Mouse (Mus musculus): ENCODE measurements around the gene Mgat3. TPM values are rescaled to one million over a fixed set of nuclear protein-coding genes. Genes with fewer than 3 reads are reported as not detected.

The Mgat3 gene
- total and polyA plus RNA-seq, 3 experiments = not detected

GRCm38 (mm10) chr15:80223751-80224150 lies 50.2 kb downstream of the Mgat3 start:
- Histone ChIP-seq H3K36me3 (ENCODE audit: control insufficient read depth in 1 of 2, insufficient read depth in 2 of 2, low read length in 2 of 2) (no peaks in the 10 kb centered on the region), H3K27ac (ENCODE audit: control insufficient read depth, low read depth, low read length) (no peak overlapping the region), H3K4me1 (ENCODE audit: control insufficient read depth in 1 of 2, insufficient read depth in 2 of 2, low read length in 2 of 2) (peaks cover 0 to 12% of the 10 kb centered on the region in 2 experiments; a peak in 2 of 4 replicates), H3K9ac (ENCODE audit: control insufficient read depth, low read depth, low read length, poor library complexity, severe bottlenecking) (no peak overlapping the region), H3K27me3 (ENCODE audit: control insufficient read depth in 1 of 2, insufficient read depth in 2 of 2, low read length in 2 of 2) (peaks cover 0 to 1% of the 10 kb centered on the region in 2 experiments; a peak in 2 of 4 replicates), H3K9me3 (replicated peaks; ENCODE audit: insufficient read depth, low read length) (no peaks in the 10 kb centered on the region), H3K79me2 (ENCODE audit: control insufficient read depth, insufficient read depth, low read length, poor library complexity) (no peaks in the 10 kb centered on the region), H3K4me3 (ENCODE audit: control insufficient read depth in 1 of 2, insufficient read depth in 1 of 2, low read depth in 2 of 2, low read length in 2 of 2) (no peak overlapping the region)
- TF ChIP-seq MEF2A (IDR thresholded peaks at IDR 0.05; ENCODE audit: extremely low read depth, insufficient replicate concordance, low read depth, low read length, poor library complexity, severe bottlenecking) (no peak), ZNF384 (IDR thresholded peaks at IDR 0.05; ENCODE audit: low read depth, low read length) (no peak), NELFE (IDR thresholded peaks at IDR 0.05; ENCODE audit: low read depth, low read length) (no peak), POLR2A (IDR thresholded peaks at IDR 0.05; ENCODE audit: control insufficient read depth in 1 of 2, insufficient read depth in 1 of 2, low read depth in 1 of 2, low read length in 2 of 2, poor library complexity in 1 of 2) (no peak), RAD21 (IDR thresholded peaks at IDR 0.05; ENCODE audit: low read depth, low read length) (no peak), TBP (IDR thresholded peaks at IDR 0.05; ENCODE audit: low read depth, low read length) (no peak), KAT2A (conservative IDR thresholded peaks at IDR 0.05; ENCODE audit: low read depth, low read length) (no peak), ELF1 (IDR thresholded peaks at IDR 0.05; ENCODE audit: low read depth, low read length) (no peak), E2F4 (IDR thresholded peaks at IDR 0.05; ENCODE audit: borderline replicate concordance, low read depth, low read length) (no peak), POLR2AphosphoS5 (IDR thresholded peaks at IDR 0.05; ENCODE audit: borderline replicate concordance, low read depth, low read length) (no peak)
- no peak for DNase-seq (ENCODE audit: low read depth, low spot score)

GRCm38 (mm10) chr15:80225208-80225607 lies 51.7 kb downstream of the Mgat3 start:
- H3K36me3 ChIP-seq (ENCODE audit: control insufficient read depth in 1 of 2, insufficient read depth in 2 of 2, low read length in 2 of 2) = no peaks in the 10 kb centered on the region
- peak; percentile 83 for DNase-seq (ENCODE audit: low read depth, low spot score)
- TF ChIP-seq RAD21 (IDR thresholded peaks at IDR 0.05; ENCODE audit: low read depth, low read length) (peak; percentile 73), KAT2A (conservative IDR thresholded peaks at IDR 0.05; ENCODE audit: low read depth, low read length) (no peak), ZNF384 (IDR thresholded peaks at IDR 0.05; ENCODE audit: low read depth, low read length) (no peak), POLR2A (IDR thresholded peaks at IDR 0.05; ENCODE audit: control insufficient read depth in 1 of 2, insufficient read depth in 1 of 2, low read depth in 1 of 2, low read length in 2 of 2, poor library complexity in 1 of 2) (no peak), POLR2AphosphoS5 (IDR thresholded peaks at IDR 0.05; ENCODE audit: borderline replicate concordance, low read depth, low read length) (no peak), MEF2A (IDR thresholded peaks at IDR 0.05; ENCODE audit: extremely low read depth, insufficient replicate concordance, low read depth, low read length, poor library complexity, severe bottlenecking) (no peak), ZMIZ1 (IDR thresholded peaks at IDR 0.05; ENCODE audit: low read depth, low read length) (no peak), SIN3A (IDR thresholded peaks at IDR 0.05; ENCODE audit: low read length) (no peak), TBP (IDR thresholded peaks at IDR 0.05; ENCODE audit: low read depth, low read length) (no peak), JUND (IDR thresholded peaks at IDR 0.05; ENCODE audit: low read depth, low read length) (0 out of 2 replicates have a peak, but pooled peaks have one; percentile 26), ZKSCAN1 (IDR thresholded peaks at IDR 0.05; ENCODE audit: low read depth, low read length) (no peak), USF1 (IDR thresholded peaks at IDR 0.05; ENCODE audit: low read depth, low read length) (no peak), ELF1 (IDR thresholded peaks at IDR 0.05; ENCODE audit: low read depth, low read length) (no peak), NELFE (IDR thresholded peaks at IDR 0.05; ENCODE audit: low read depth, low read length) (no peak), UBTF (IDR thresholded peaks at IDR 0.05; ENCODE audit: borderline replicate concordance, insufficient read depth, low read depth, low read length) (no peak), EP300 (IDR thresholded peaks at IDR 0.05; ENCODE audit: low read depth in 1 of 2, low read length in 2 of 2) (no peak), BHLHE40 (IDR thresholded peaks at IDR 0.05; ENCODE audit: borderline replicate concordance, low read depth, low read length) (0 out of 2 replicates have a peak, but pooled peaks have one; percentile 14), ETS1 (IDR thresholded peaks at IDR 0.05; ENCODE audit: low read depth, low read length) (0 out of 2 replicates have a peak, but pooled peaks have one; percentile 14), MYC (IDR thresholded peaks at IDR 0.05; ENCODE audit: low read depth, low read length) (0 out of 2 replicates have a peak, but pooled peaks have one; percentile 18), MAFK (IDR thresholded peaks at IDR 0.05; ENCODE audit: borderline replicate concordance, low read depth, low read length) (no peak), MAZ (IDR thresholded peaks at IDR 0.05; ENCODE audit: low read depth, low read length) (no peak), MXI1 (IDR thresholded peaks at IDR 0.05; ENCODE audit: low read depth, low read length) (no peak), HCFC1 (IDR thresholded peaks at IDR 0.05; ENCODE audit: low read depth, low read length) (no peak), MYB (IDR thresholded peaks at IDR 0.05; ENCODE audit: low read depth, low read length) (no peak), TCF12 (IDR thresholded peaks at IDR 0.05; ENCODE audit: low read depth, low read length) (no peak), RCOR1 (IDR thresholded peaks at IDR 0.05; ENCODE audit: low read depth, low read length) (no peak), GABPA (IDR thresholded peaks at IDR 0.05; ENCODE audit: low read depth, low read length) (no peak)

More at GRCm38 (mm10) chr15:80225208-80225607, 51.7 kb downstream of the Mgat3 start:
- no peak overlapping the region for H3K27ac ChIP-seq (ENCODE audit: control insufficient read depth, low read depth, low read length)
- peak overlapping the region in 1 of 2 experiments; percentile 26; a peak in 1 of 4 replicates for H3K4me3 ChIP-seq (ENCODE audit: control insufficient read depth in 1 of 2, insufficient read depth in 1 of 2, low read depth in 2 of 2, low read length in 2 of 2)
- H3K9me3 ChIP-seq (replicated peaks; ENCODE audit: insufficient read depth, low read length) = no peaks in the 10 kb centered on the region
- H3K4me1 ChIP-seq (ENCODE audit: control insufficient read depth in 1 of 2, insufficient read depth in 2 of 2, low read length in 2 of 2) = peaks cover 0 to 6% of the 10 kb centered on the region in 2 experiments; a peak in 2 of 4 replicates
- no peak overlapping the region; the same call in 1 of the 2 replicates for H3K9ac ChIP-seq (ENCODE audit: control insufficient read depth, low read depth, low read length, poor library complexity, severe bottlenecking)
- peaks cover 0 to 1% of the 10 kb centered on the region in 2 experiments; a peak in 2 of 4 replicates for H3K27me3 ChIP-seq (ENCODE audit: control insufficient read depth in 1 of 2, insufficient read depth in 2 of 2, low read length in 2 of 2)
- H3K79me2 ChIP-seq (ENCODE audit: control insufficient read depth, insufficient read depth, low read length, poor library complexity) = no peaks in the 10 kb centered on the region
